Mouse (Mus musculus) left cerebral cortex, adult 11 months (tissue): ENCODE data around the gene Tnfsf12.
"Not testable (repeated sequence)": the region's sequence is repeated elsewhere in the genome, so short reads cannot be mapped to it uniquely, and the experiment has no call there.

ENCODE experiments used
- DNase-seq: peaks from one replicate; pipeline ENCODE4 v3.0.0; 2022; ENCODE audit warnings: low spot score

Gene Tnfsf12

DNA sequence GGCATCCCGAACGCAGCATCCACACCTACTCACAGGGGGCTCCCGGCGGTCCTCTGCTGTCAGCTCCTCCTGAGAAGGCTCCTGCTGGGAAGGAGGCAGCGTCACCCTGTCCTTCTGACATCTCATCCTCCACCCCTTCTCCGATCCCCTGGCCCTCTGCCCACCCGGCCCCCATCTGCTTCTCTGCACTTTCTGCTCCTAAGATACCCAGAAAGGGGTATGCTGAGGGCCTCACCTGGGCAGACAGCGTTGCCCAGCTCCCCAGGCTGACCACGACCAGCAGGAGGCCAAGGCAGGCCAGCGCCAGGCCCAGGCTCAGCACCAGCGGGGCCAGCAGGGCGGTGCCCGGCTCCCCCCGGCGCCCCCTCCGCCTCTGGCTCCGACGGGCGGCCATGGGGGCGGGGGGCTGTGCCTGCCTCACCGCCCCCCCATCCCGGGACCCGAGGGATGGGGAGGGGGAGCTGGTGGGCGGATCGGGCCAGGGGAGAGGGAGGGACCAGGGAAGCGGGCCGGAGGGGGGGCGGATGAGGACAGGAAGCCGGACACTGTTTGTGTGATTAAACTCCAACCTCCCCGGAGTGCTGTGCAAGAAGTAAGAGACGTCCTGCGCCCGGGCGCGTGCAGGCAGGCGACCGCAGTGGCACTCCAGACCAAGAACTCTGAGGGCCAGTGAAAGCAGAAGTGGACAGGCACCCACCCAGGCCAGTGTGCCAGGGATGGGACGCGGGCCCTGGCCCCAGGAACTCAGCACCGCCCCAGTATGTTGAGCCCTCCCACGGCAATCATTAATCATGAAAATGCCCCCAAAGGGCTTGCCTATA, at the start of gene Tnfsf12, which contains the start of gene Tnfsfm13:
Tnfsf12 (minus strand) TSS at position 489 of the 821 bp plus-strand sequence.
Tnfsfm13 (minus strand) TSS at position 738 of the 821 bp plus-strand sequence.
- no peak for DNase-seq

DNA sequence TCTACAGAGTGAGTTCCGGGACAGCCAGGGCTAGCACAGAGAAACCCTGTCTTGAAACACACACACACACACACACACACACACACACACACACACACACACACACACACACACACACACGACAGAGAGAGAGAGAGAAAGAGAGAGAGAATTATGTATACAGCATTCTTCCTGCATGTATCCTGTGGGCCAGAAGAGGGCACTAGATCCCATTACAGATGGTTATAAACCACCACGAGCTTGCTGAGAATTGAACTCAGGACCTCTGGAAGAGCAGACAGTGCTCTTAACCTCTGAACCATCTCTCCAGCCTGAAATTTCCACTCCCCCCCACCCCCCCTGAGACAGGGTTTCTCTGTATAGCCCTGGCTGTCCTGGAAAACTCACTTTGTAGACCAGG, 35.8 kb upstream of the Tnfsf12 start:
- DNase-seq = not testable (repeated sequence)

DNA sequence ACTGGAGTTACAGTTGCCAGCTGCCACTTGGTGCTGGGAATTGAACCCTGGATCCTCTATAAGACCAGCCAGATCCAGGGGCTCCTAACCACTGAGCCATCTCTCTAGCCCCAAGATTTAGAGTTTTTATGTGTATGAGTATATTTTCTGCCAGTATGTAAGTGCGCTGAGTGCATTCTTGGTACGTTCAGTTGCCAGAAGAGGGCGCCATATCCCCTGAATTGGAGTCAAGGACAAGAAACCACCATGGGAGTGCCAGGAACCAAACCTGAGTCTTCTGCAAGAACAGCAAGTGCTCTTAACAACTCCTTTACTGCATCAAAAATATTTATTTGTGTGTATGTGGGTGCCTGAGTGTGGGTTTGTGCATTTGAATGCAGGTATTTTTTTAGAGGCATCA, 33.4 kb upstream of the Tnfsf12 start:
- no peak for DNase-seq

DNA sequence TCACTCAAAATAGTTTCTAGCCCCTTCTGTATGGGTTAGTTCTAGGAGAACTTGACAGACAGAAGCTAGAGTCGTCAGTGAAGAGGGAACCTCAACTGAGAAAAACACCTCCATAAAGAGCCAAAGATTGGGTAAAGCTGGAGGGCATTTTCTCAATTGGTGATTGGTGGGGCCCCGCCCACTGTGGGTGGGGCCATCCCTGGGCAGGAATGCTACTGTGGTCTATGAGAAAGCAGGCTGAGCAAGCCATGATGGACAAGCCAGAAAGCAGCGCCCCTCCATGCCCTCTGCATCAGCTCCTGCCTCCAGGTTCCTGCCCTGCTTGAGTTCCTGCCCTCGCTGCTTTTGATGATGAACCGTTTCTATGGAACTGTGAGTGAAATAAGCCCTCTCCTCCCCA, 30.3 kb upstream of the Tnfsf12 start:
- DNase-seq = no peak

DNA sequence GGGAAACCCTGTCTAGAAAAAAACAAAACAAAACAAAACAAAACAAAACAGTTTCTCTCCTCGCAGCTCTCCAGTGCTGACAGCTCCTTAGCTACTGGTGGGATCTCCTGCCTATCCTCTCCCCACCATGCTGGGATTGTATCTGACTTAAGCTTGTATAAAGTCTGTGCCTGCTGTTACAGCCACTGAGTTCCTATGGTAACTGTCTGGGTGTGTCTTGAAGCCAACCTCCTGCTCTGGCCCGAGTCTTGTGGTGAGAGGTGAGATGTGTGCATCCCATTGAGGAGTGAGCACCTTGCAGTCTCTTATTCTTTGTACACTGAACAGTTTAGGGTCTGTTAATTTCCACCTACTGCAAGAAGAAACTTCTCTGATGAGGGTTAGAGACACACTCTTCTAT, 27.4 kb upstream of the Tnfsf12 start:
- DNase-seq = no peak

DNA sequence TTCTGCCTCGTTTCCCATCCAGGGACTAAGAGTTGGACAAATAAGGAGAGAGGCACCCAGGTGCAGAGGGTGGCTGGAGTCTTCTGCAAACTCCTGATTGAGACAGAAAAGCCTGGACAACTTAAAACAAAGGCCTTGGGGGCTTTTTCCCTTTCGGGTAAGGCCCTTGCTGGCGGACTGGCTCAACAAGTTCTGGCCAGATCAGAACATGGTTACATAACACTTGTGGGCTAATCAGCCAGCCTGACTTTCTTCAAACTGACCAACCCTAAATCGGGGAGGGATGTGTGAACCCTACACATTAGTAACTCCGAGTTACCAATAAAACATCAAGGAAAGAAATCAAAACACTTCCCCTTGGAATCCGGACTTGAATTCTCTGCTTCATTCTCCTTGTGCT, 25.2 kb upstream of the Tnfsf12 start:
- no peak for DNase-seq

DNA sequence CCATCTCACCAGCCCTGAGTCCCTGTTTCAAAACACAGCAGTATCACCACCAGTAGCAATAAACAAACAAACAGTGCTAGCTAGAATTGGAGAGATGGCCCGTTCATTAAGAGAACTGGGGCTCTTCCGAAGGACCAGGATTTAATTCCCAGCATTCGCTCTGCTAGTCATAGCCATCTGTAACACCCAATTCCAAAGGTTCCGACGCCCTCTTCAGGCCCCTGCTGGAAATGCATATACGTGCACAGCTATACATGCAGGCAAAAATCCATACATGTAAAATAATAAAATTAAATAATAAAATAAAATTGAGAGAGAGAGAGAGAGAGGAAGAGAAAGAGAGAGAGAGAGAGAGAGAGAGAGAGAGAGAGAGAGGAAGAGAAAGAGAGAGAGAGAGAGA, 23.8 kb upstream of the Tnfsf12 start:
- DNase-seq = no peak

DNA sequence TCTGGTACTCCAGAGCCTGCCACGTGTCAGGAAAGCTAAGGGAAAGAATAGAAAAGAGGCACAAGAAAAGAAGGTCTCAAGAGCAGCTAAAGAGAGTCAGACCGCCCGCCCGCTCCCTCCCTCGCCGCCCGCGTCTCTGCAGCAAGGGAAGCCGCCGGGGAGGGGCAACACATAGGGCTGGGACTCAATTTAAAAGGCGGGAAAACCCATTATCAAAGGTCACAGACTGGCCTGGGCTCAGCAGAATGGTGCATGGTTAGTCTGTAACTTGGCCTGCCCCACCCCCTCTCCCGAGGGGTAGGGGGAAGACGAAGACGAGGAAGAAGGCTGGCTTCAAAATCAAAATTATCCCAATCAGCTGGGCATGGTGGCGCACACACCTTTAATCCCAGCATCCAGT, 23.0 kb upstream of the Tnfsf12 start:
- no peak for DNase-seq

DNA sequence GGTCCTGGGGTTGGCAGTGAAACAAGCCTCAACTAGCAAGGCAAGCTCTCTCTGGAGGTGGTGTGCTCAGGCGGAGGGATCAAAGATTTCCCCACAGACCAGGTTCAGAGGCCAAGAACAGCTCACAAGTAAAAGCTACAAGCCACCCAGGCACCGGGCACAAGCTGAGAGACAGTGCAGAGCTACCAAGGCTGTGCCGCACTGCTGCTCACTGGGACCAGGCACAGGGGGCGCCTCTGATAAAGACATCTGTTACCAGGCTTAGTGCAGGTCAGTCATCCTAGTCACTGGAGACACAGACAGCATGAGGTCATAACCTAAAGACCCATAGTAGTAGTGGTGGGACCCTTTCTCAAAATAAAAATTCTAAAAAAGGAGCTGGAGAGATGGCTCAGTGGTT, 21.3 kb upstream of the Tnfsf12 start:
- no peak for DNase-seq

DNA sequence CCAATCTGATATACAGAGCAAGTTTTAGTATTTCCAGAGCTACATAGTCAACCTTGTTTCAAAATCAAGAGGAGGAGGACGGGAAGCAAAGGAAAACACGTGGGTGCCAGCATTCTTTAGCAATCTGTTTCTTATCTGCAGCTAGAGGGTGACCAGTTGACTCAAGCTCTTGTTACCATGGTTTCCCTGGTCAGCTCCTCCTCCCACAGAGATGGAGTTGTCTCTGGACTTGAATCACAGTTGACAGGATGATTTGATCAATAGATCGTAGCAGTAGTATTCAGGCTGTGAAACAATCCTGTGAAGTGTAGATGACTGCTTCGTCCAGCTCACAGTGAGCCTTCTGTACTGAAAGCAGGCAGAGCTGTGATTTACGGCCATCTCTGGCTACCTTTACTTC, 20.3 kb upstream of the Tnfsf12 start:
- DNase-seq = no peak

DNA sequence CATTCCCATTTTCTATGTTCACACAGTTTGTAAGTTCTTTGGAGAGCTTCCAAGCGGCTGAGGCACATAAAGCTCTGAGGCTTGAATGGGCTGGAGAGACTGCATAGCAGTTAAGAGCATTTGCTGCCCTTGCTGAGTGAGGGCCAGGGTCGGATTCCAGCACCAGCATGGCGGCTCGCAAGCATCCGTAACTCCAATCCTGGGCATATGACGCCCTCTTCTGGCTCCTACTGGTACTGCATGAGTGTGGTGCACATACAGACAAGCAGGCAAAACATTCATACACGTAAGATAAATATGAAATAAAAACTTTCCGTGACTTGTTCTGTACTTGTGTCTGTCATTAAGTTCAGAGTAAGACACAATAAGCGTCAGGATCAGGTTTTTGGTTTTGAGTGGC, 19.8 kb upstream of the Tnfsf12 start:
- no peak for DNase-seq

DNA sequence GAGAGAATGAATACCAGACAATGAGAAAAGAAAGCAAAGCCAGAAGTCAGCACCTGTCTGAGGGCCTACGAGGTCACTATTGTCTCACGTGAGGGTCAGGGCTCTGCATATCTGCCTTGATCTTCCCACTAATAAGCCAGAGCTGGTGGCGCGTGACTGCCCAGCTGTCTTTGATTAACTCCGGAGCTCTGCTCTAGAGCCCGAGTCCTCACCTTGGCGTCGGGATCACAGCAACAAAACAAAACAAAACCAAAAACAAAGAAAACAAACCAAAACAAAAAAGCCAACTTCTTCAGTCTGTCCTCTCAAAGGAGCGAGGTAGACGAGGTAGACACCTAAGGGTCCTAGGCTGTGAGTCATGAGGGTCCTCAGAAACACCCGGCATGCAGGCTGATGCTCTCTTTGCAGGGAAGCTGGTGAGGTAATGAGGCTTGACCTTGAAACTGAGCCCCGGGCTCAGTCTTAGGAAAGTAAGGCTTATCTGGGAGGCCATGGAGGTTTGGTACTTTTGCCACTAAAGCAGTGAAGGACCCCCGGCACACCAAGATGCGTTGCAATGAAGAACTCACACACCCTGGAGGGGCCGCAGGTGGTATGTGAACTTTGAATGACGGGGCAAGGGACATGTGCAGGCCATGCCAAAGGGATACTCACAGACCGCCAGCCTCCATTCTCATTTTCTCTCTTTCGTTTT, 19.1 kb upstream of the Tnfsf12 start:
- no peak for DNase-seq

DNA sequence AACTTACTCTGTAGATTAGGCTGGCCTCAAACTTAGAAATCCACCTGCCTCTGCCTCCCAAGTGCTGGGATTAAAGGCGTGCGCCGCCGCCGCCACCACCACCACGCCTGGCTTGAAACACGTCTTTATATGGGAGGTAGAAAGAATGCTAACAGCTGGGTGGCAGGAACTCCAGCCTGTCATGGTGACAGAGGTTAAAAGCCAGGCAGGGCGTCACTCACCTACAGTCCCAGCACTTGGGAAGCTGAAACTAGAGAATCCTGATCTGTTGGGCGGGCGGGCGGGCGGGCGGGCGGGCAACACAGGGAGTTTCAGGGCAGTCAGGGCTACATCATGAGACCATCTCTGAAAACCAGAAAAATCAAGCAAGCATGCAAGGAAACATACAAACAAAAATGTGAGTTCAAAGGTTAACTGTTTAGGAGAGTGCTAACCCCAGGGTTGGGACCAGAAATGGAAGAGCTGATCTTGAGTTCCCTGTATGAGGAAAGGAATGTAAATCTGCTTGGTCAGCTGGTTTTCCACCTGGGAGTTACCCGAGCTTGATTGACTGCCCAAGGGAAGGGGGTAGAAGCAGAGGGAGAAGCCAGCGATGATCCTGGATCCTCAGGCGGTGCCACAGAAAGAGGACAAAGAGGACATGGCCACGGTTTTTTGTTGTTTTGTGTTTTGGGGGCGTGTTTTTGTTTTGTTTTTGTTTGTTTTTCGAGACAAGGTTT, 17.5 kb upstream of the Tnfsf12 start:
- DNase-seq = no peak

DNA sequence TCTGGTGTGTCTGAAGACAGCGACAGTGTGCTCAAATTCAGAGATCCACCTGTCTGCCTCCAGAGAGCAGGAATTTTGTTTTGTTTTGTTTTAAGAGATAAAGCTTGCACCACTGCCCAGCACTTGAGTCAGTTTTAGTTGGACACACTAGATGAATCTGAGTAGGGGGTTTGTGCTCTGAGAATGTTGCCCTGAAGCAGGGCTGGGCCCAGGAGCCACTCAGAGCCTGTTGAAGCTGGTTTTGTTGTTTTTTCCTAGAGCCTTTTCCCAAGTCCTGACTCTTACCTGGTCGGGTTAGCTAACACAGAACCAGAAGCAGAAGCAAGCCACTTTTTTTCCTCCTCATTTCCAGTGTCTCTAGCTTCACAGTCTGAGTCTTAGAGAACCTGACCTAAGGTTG, 15.4 kb upstream of the Tnfsf12 start:
- DNase-seq = no peak

DNA sequence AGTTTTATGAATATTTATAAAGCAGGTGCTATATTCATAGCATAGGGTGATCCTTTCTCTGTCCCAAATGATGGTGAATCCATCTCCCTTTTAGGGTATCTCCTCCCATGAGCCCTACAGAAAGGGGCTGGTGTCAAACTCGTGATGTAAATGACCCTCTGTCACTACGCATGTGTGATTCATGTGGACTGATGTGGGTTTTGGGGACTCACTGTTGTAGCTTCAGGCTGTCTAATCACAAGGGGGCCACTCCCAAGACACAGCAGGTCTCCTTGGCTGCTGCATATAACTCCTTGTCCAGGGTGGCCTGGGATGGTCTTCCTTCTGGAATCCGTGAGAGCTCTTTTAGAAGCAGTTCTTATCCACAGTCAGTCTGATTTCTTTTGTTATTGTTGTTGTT, 14.8 kb upstream of the Tnfsf12 start:
- no peak for DNase-seq

DNA sequence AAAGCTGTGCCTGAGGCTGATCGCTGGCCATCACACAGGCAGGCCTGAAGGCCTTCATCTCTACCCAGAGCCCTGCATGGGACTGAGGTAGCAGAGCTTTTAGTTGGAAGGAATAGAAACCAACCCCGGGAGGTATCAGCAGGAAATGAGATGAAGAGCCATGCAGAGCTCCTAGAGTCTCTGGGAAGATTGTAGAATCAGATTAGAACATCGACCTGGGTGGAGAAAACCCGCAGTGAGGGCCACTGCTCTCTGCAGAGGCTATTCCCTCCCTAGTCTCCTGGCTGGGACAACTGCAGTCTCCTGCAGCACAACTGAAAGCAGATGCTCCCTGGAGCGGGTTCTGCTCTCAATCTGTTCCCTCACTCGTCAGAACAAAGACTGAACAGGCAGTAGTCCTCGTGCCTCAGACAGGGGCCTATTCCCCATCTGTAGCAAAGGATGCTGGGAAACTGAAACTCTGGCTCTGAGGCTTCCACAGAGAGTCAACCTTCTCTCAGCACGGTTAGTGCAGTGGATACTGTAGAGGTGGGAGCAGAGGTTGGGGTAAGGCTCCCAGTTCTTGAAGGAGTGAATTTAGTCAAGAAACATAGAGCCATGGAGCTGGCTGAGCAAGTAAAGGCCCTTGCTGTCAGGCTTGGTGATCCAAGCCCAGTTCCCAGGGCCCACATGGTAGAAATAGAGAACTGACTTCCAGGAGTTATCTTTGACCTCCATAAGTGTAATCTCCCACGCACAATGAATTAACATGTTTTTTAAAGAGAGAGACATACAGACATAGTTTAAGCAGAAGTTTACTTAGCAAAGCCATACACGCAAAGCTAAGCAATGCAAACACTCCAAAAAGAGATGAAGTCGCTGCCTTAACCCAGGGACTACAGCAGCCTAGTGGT, 14.2 kb upstream of the Tnfsf12 start:
- no peak for DNase-seq

DNA sequence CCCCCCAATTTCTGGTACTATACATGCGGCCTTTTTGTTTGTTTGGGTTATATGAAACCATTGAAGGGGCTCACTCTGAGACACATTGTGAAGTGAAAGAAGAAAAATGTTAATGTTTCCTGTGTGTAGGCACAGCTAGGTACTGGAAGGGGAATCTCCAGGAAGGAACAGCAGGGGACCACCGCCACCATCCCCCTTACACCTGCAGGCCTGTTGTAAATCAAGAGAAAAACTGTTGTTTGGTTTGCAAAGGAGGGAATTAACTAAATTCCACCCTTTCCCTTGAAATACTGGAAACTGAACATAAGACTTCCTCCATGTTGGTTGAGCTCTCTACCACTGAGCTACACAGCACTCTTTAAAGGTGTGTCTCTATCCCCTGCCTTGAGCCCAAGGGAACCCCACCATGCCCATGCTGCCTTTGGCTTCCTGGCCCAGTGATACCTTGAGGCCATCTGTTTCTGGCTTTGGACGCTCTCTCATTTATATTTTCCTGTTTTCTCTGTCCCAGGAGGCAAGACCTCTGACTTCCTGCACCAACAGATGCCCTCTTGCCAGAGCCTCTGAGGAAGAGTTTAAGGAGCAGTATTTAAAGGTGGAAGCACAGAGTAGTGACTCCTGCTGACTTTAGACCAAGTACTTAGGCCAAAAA, 13.1 kb upstream of the Tnfsf12 start:
- DNase-seq = no peak

DNA sequence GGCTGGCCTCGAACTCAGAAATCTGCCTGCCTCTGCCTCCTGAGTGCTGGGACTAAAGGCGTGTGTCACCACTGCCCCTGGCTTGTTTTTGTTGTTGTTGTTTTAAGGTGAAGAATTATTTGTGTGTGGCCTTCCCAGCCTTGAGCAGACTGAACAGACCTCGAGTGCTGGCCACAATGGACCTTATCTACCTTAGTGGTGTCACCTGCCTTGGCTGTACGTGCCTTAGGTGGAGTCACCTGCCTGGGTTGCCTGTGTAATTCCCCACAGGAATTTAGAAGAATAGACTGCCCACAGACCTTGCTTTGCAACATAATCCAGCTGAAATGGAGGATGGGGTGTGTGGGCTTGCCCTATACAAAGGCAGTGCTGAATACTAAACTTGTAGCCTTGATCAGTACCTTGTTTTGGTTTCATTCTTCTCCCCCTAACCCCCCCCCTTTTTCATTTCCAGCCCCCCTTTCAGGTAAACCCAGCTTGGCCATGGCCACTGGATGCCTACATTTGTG, 12.3 kb upstream of the Tnfsf12 start:
- DNase-seq = no peak

DNA sequence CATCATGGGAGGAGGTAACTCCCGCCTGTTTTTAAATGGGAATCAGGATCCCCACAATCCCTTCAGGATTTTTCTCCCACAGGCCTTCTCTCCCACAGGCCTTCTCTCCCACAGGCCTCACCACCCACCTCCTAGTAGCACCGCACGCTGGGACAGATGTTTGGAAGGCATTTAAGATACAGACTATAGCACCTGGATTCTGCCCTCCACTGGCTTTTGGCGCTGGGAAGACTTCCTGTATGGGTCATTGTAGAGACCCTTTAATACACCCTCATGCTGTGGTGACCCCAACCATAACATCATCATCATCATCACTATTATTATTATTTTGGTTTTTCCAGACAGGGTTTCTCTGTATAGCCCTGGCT, 11.8 kb upstream of the Tnfsf12 start:
- no peak for DNase-seq

DNA sequence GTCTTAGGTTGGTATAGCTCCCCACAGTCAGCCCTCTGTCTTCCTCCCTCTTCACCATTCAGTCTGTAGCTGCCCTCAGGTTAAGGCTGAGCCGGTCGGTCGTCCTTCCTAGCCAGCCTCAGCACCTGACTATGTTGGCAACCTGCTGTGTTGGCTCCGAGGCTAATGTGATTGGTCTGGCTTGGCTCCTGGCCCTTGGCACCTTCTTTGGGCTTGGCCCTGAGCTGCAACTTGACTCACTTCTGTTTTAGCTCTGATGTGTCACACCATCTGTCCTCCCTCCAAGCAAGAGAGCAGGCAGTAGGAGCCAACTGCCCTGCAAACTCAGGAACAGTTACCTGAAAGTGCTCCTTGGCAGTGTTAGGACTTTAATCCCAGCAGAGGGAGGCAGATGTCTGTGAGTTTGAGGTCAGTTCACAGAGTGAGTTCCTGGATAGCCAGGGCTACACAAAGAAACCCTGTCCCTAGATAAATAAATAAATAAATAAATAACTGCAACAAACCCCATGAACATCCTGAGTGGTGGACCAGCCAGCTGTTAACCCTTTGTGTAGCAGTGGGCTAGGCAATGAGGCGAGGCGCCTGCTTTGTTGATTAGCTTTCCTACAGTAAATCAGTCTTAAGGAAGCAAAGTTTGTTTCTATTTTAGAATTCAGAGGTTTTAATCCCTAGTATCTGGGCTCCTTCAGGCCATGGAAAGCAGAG, 11.3 kb upstream of the Tnfsf12 start:
- no peak for DNase-seq

DNA sequence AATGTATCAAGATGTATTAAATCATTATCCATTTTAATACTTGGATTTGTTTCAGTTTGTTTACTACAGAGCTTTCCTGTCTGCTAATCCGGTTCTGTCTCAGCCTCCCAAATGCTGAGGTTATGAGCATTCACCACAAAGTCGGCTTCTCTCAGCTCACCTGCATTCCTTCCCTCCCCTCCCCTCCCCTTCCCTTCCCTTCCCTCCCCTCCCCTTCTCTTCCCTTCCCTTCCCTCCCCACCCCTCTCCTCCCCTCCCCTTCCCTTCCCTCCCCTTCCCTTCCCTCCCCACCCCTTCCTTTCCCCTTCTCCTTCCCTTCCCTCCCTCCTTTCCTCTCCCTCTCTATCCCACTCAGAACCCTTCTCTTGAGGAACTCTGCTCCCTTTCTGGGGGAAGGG, 9.0 kb upstream of the Tnfsf12 start:
- no peak for DNase-seq
